Mouse (Mus musculus) B cell, adult 62 days (primary cell): ENCODE results near the gene Nek10. TPM values are rescaled to one million over a fixed set of nuclear protein-coding genes. Genes with fewer than 3 reads are reported as not detected.

ENCODE experiments used
- total RNA-seq: library from RNA; stranded (reverse); gene quantifications from 4 replicates; pipeline ENCODE4 v1.2.4, GENCODE M21; 2023

Gene Nek10
- total RNA-seq = 0.24 to 0.30 TPM (median 0.28 TPM) in 4 replicates

DNA sequence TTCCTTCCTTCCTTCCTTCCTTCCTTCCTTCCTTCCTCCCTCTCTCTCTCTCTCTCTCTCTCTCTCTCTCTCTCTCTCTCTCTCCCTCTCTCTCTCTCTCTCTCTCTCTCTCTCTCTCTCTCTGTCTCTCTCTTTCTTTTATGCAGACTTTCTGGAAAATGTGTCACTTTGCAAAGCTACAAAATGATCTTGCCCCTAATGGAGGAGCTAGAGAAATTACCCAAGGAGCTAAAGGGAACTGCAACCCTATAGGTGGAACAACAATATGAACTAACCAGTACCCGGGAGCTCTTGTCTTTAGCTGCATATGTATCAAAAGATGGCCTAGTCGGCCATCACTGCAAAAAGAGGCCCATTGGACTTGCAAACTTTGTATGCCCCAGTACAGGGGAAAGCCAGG, at the start of gene Nek10:
TSS of gene Nek10 (plus strand) at position 301 of the 400 bp plus-strand sequence.

Other genes with a start within 250 kb of the Nek10 start
- gene Slc4a7, start 101.1 kb upstream of the Nek10 start, total RNA-seq = 129 to 140 TPM (median 136 TPM) in 4 replicates